Mouse (Mus musculus): Measurements from ENCODE around the gene Tut1. TPM values are rescaled to one million over a fixed set of nuclear protein-coding genes. Genes with fewer than 3 reads are reported as not detected.

The Tut1 gene
- total and polyA plus RNA-seq, 3 experiments: 54.6 to 68.2 TPM; not detected in 1

DNA sequence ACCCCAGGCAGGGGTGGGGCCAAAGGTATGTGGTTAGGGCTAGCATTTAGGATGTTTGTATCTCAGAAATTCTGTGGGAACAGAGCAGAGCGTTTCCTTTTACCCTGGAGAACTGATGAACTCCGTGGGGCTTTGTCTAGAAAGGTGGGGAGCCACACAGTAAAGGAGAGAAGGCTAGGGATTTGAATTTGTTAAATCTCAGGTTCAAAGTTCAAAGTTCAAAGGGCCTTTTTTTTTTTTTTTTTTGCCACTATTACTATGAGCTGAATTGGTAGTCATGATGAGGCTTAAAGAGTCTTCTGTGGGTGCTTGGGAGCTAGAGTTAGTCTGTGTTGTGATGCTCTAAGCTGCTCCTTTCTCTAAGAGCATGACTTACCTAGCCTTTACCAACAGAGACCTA is 16.9 kb upstream of the Tut1 start:
- no peaks in the 10 kb centered on the region for H3K79me2 ChIP-seq (ENCODE audit: control insufficient read depth, insufficient read depth, low read length, poor library complexity)
- no peaks in the 10 kb centered on the region for H3K9me3 ChIP-seq (replicated peaks; ENCODE audit: insufficient read depth, low read length)
- TF ChIP-seq SMC3 (IDR thresholded peaks at IDR 0.05; ENCODE audit: low read depth, low read length) (no peak), USF1 (IDR thresholded peaks at IDR 0.05; ENCODE audit: low read depth, low read length) (no peak), CHD1 (IDR thresholded peaks at IDR 0.05; ENCODE audit: low read depth, low read length) (no peak), MYB (IDR thresholded peaks at IDR 0.05; ENCODE audit: low read depth, low read length) (no peak), MAX (IDR thresholded peaks at IDR 0.05; ENCODE audit: low read length) (no peak), ELF1 (IDR thresholded peaks at IDR 0.05; ENCODE audit: low read depth, low read length) (no peak), NELFE (IDR thresholded peaks at IDR 0.05; ENCODE audit: low read depth, low read length) (no peak), ZC3H11A (IDR thresholded peaks at IDR 0.05; ENCODE audit: low read depth, low read length) (no peak), POLR2AphosphoS2 (IDR thresholded peaks at IDR 0.05; ENCODE audit: low read length) (no peak), UBTF (IDR thresholded peaks at IDR 0.05; ENCODE audit: borderline replicate concordance, insufficient read depth, low read depth, low read length) (no peak)
- peaks cover 4 to 12% of the 10 kb centered on the region in 2 experiments; a peak in 3 of 4 replicates for H3K4me1 ChIP-seq (ENCODE audit: control insufficient read depth in 1 of 2, insufficient read depth in 2 of 2, low read length in 2 of 2)
- H3K9ac ChIP-seq (ENCODE audit: control insufficient read depth, low read depth, low read length, poor library complexity, severe bottlenecking): no peak overlapping the region
- H3K36me3 ChIP-seq (ENCODE audit: control insufficient read depth in 1 of 2, insufficient read depth in 2 of 2, low read length in 2 of 2): peaks cover 0 to 7% of the 10 kb centered on the region in 2 experiments; a peak in 2 of 4 replicates
- no peaks in the 10 kb centered on the region for H3K27me3 ChIP-seq (ENCODE audit: control insufficient read depth in 1 of 2, insufficient read depth in 2 of 2, low read length in 2 of 2)
- H3K27ac ChIP-seq (ENCODE audit: control insufficient read depth, low read depth, low read length): no peak overlapping the region
- H3K4me3 ChIP-seq (ENCODE audit: control insufficient read depth in 1 of 2, insufficient read depth in 1 of 2, low read depth in 2 of 2, low read length in 2 of 2): no peak overlapping the region
- no peak for DNase-seq (ENCODE audit: low read depth, low spot score)

GRCm38 (mm10) chr19:8940526-8941133 is 13.0 kb upstream of the Tut1 start:
- H3K9ac ChIP-seq (ENCODE audit: control insufficient read depth, low read depth, low read length, poor library complexity, severe bottlenecking): no peak overlapping the region
- no peak overlapping the region for H3K27ac ChIP-seq (ENCODE audit: control insufficient read depth, low read depth, low read length)
- H3K79me2 ChIP-seq (ENCODE audit: control insufficient read depth, insufficient read depth, low read length, poor library complexity): peaks cover 32% of the 10 kb centered on the region
- DNase-seq (ENCODE audit: low read depth, low spot score): no peak
- H3K36me3 ChIP-seq (ENCODE audit: control insufficient read depth in 1 of 2, insufficient read depth in 2 of 2, low read length in 2 of 2): peaks cover 3 to 29% of the 10 kb centered on the region in 2 experiments
- H3K4me3 ChIP-seq (ENCODE audit: control insufficient read depth in 1 of 2, insufficient read depth in 1 of 2, low read depth in 2 of 2, low read length in 2 of 2): no peak overlapping the region
- no peaks in the 10 kb centered on the region for H3K9me3 ChIP-seq (replicated peaks; ENCODE audit: insufficient read depth, low read length)
- H3K4me1 ChIP-seq (ENCODE audit: control insufficient read depth in 1 of 2, insufficient read depth in 2 of 2, low read length in 2 of 2): peaks cover 8 to 28% of the 10 kb centered on the region in 2 experiments
- no peak for TF ChIP-seq HCFC1 (IDR thresholded peaks at IDR 0.05; ENCODE audit: low read depth, low read length)
- no peaks in the 10 kb centered on the region for H3K27me3 ChIP-seq (ENCODE audit: control insufficient read depth in 1 of 2, insufficient read depth in 2 of 2, low read length in 2 of 2)

- peak overlapping the region; percentile 76 for H3K9ac ChIP-seq (ENCODE audit: control insufficient read depth, low read depth, low read length, poor library complexity, severe bottlenecking)
- H3K27ac ChIP-seq (ENCODE audit: control insufficient read depth, low read depth, low read length): peak overlapping the region; percentile 71
- peaks cover 4 to 32% of the 10 kb centered on the region in 2 experiments for H3K36me3 ChIP-seq (ENCODE audit: control insufficient read depth in 1 of 2, insufficient read depth in 2 of 2, low read length in 2 of 2)
- TF ChIP-seq E2F4 (IDR thresholded peaks at IDR 0.05; ENCODE audit: borderline replicate concordance, low read depth, low read length) (no peak), BHLHE40 (IDR thresholded peaks at IDR 0.05; ENCODE audit: borderline replicate concordance, low read depth, low read length) (no peak), ZNF384 (IDR thresholded peaks at IDR 0.05; ENCODE audit: low read depth, low read length) (no peak), HCFC1 (IDR thresholded peaks at IDR 0.05; ENCODE audit: low read depth, low read length) (no peak), SIN3A (IDR thresholded peaks at IDR 0.05; ENCODE audit: low read length) (no peak), ZKSCAN1 (IDR thresholded peaks at IDR 0.05; ENCODE audit: low read depth, low read length) (no peak)
- H3K27me3 ChIP-seq (ENCODE audit: control insufficient read depth in 1 of 2, insufficient read depth in 2 of 2, low read length in 2 of 2): no peaks in the 10 kb centered on the region
- peaks cover 9 to 33% of the 10 kb centered on the region in 2 experiments for H3K4me1 ChIP-seq (ENCODE audit: control insufficient read depth in 1 of 2, insufficient read depth in 2 of 2, low read length in 2 of 2)
- no peaks in the 10 kb centered on the region for H3K9me3 ChIP-seq (replicated peaks; ENCODE audit: insufficient read depth, low read length)
- H3K79me2 ChIP-seq (ENCODE audit: control insufficient read depth, insufficient read depth, low read length, poor library complexity): peaks cover 36% of the 10 kb centered on the region
- DNase-seq (ENCODE audit: low read depth, low spot score): no peak
- peak overlapping the region; percentile 45 to 56 for H3K4me3 ChIP-seq (ENCODE audit: control insufficient read depth in 1 of 2, insufficient read depth in 1 of 2, low read depth in 2 of 2, low read length in 2 of 2)
These were observed 12.5 kb upstream of the Tut1 start for GRCm38 (mm10) chr19:8941136-8941514.

Data from MEL (cell line).